Mouse (Mus musculus) CH12.LX (cell line): Measurements from ENCODE around the gene H2-M10.6. TPM values are rescaled to one million over a fixed set of nuclear protein-coding genes. Genes with fewer than 3 reads are reported as not detected.

Source experiments
- DNase-seq: peaks from one replicate; pipeline ENCODE4 v3.0.0-alpha.2; 2013; ENCODE audit errors: extremely low read depth
- H3K27ac ChIP-seq: 2 replicates; pipeline ENCODE4 v1.5.1; 2012; ENCODE audit warnings: low read depth, mild to moderate bottlenecking, control low read depth, moderate library complexity; ENCODE audit not compliant: insufficient read depth
- H3K27me3 ChIP-seq: replicated peaks from 2 replicates; pipeline ENCODE3; 2012; ENCODE audit warnings: inconsistent platforms
- H3K36me3 ChIP-seq, 2 experiments: replicated peaks in 1 of 2; 2 replicates each; pipeline versions ENCODE3 to v1.6.1; 2012; ENCODE audit warnings: inconsistent platforms in 1 of 2, low read length in 1 of 2, mild to moderate bottlenecking in 1 of 2, mixed read lengths in 1 of 2, moderate library complexity in 1 of 2; ENCODE audit not compliant: control insufficient read depth in 1 of 2, insufficient read depth in 1 of 2
- H3K4me1 ChIP-seq, 2 experiments: 2 replicates each; pipeline ENCODE4 v1.6.1; 2012; ENCODE audit warnings: inconsistent platforms in 1 of 2, moderate library complexity in 1 of 2; ENCODE audit not compliant: insufficient read depth in 2 of 2, control insufficient read depth in 1 of 2
- H3K4me2 ChIP-seq: 2 replicates; pipeline ENCODE4 v1.6.1; 2012; ENCODE audit warnings: low read depth, mild to moderate bottlenecking, control low read depth; ENCODE audit not compliant: poor library complexity, insufficient read depth, severe bottlenecking
- H3K4me3 ChIP-seq, 3 experiments: fragments of 150-350 bp in 1 of 3; sonication (generic) in 1 of 3; replicated peaks in 1 of 3; 2 replicates each; pipeline versions ENCODE3 to v1.5.1; 2011 to 2012; ENCODE audit warnings: low read depth in 2 of 3, low read length in 2 of 3, mild to moderate bottlenecking in 2 of 3, moderate library complexity in 2 of 3, control low read depth in 1 of 3, improper control_type of control experiment in 1 of 3, inconsistent platforms in 1 of 3, mixed read lengths in 1 of 3; ENCODE audit not compliant: poor library complexity in 1 of 3
- H3K79me2 ChIP-seq: replicated peaks from 2 replicates; pipeline ENCODE4 v1.6.1; 2012; ENCODE audit warnings: mild to moderate bottlenecking, moderate library complexity; ENCODE audit not compliant: control insufficient read depth, poor library complexity, insufficient read depth, severe bottlenecking; ENCODE audit errors: extremely low read depth
- H3K9ac ChIP-seq: 2 replicates; pipeline ENCODE4 v1.6.1; 2012; ENCODE audit warnings: low read depth, mild to moderate bottlenecking, control low read depth, moderate library complexity; ENCODE audit not compliant: insufficient read depth
- H3K9me3 ChIP-seq: replicated peaks from 2 replicates; pipeline ENCODE3; 2012; ENCODE audit warnings: low read length, inconsistent platforms, mixed read lengths
- E2F4 ChIP-seq: IDR thresholded peaks from 2 replicates; pipeline ENCODE4 v1.6.1; 2011; ENCODE audit warnings: low read depth, low read length, improper control_type of control experiment; ENCODE audit not compliant: insufficient replicate concordance
- KAT2A ChIP-seq: IDR thresholded peaks from 2 replicates; pipeline ENCODE4 v1.6.1; 2012; ENCODE audit warnings: low read length, improper control_type of control experiment, inconsistent platforms; ENCODE audit not compliant: insufficient replicate concordance
- MAFK ChIP-seq: IDR thresholded peaks from 2 replicates; pipeline ENCODE4 v1.6.1; 2011; ENCODE audit warnings: low read length, improper control_type of control experiment; ENCODE audit not compliant: insufficient replicate concordance
- MAZ ChIP-seq: IDR thresholded peaks from 2 replicates; pipeline ENCODE4 v1.6.1; 2012; ENCODE audit warnings: low read depth, mild to moderate bottlenecking, inconsistent platforms, low read length, improper control_type of control experiment, moderate library complexity
- MEF2A ChIP-seq: IDR thresholded peaks from 2 replicates; pipeline ENCODE4 v1.6.1; 2014; ENCODE audit warnings: low read depth, mild to moderate bottlenecking, inconsistent platforms, low read length, improper control_type of control experiment, borderline replicate concordance
- MYC ChIP-seq: IDR thresholded peaks from 2 replicates; pipeline ENCODE4 v1.6.1; 2011; ENCODE audit warnings: low read depth, mild to moderate bottlenecking, improper control_type of control experiment, low read length
- POLR2A ChIP-seq: IDR thresholded peaks from 2 replicates; pipeline ENCODE4 v1.6.1; 2011; ENCODE audit warnings: low read depth, mild to moderate bottlenecking, improper control_type of control experiment, low read length
- RAD21 ChIP-seq: IDR thresholded peaks from 2 replicates; pipeline ENCODE4 v1.6.1; 2011; ENCODE audit warnings: low read depth, mild to moderate bottlenecking, low read length, improper control_type of control experiment, moderate library complexity
- RCOR1 ChIP-seq: conservative IDR thresholded peaks from 2 replicates; pipeline ENCODE4 v1.6.1; 2012; ENCODE audit warnings: low read depth, mild to moderate bottlenecking, inconsistent platforms, low read length, improper control_type of control experiment
- SIN3A ChIP-seq: IDR thresholded peaks from 2 replicates; pipeline ENCODE4 v1.6.1; 2012; ENCODE audit warnings: low read length, improper control_type of control experiment, inconsistent platforms
- SMC3 ChIP-seq: IDR thresholded peaks from 2 replicates; pipeline ENCODE4 v1.6.1; 2011; ENCODE audit warnings: low read depth, low read length, improper control_type of control experiment
- USF2 ChIP-seq: conservative IDR thresholded peaks from 2 replicates; pipeline ENCODE4 v1.6.1; 2011; ENCODE audit warnings: low read depth, low read length, improper control_type of control experiment
- ZKSCAN1 ChIP-seq: IDR thresholded peaks from 2 replicates; pipeline ENCODE4 v1.6.1; 2012; ENCODE audit warnings: low read depth, inconsistent platforms, low read length, improper control_type of control experiment, borderline replicate concordance
- ZMIZ1 ChIP-seq: IDR thresholded peaks from 2 replicates; pipeline ENCODE4 v1.6.1; 2012; ENCODE audit warnings: low read depth, mild to moderate bottlenecking, inconsistent platforms, low read length, improper control_type of control experiment
- dilution Hi-C: fragments of 300-500 bp; cut with MboI; formaldehyde crosslinking; loops from 2 replicates; pipeline ENCODE4 v1.14.3; 2020; ENCODE audit warnings: low sequenced_read_pairs; ENCODE audit not compliant: extremely low pct_unique_long_range_greater_than_20kb, extremely low pct_ligation_motif_present
- in situ Hi-C: fragments of 300-500 bp; cut with MboI; formaldehyde crosslinking; loops from 3 replicates; pipeline ENCODE4 v1.14.3; 2019; ENCODE audit warnings: low sequenced_read_pairs, low pct_ligation_motif_present, low pct_unique_long_range_greater_than_20kb, mixed read lengths
- polyA plus RNA-seq: library from polyadenylated mRNA; unstranded; fragments of >175 nt; gene quantifications from 2 replicates; pipeline ENCODE4 v1.2.1, GENCODE M21; 2012; ENCODE audit warnings: low read depth; ENCODE audit not compliant: insufficient read length
- total RNA-seq, 2 experiments: library from RNA; depleted of rRNA; stranded (reverse); fragments of 300-350 nt in 1 of 2; fragments of >200 nt in 1 of 2; gene quantifications; 2 replicates each; pipeline ENCODE4 v1.2.3; 2012 to 2014

Gene H2-M10.6
- total and polyA plus RNA-seq, 3 experiments = 0.27 TPM; not detected in 2

DNA sequence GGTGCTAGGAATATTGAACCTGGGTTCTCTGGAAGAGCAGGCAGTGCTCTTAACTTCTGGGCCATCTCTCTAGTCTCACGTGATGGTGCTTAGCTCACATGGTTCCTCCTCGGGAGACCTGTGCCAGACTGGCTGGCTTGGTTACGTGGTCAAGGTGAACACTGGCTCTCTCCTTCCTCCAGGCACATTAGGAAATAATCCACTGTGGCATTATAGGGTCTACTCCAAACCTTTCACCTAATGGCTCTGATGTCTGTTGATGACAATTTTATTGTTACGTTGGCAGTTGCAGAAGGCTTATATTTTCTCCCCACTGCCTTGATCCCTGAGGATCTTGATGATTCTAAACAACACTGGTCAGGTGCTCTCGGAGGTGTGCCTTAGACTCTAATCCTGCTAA lies 36.9 kb downstream of the H2-M10.6 start:
- dilution Hi-C loops (no loop called here), in situ Hi-C loops (no loop called here)
- no peak overlapping the region for H3K4me2 ChIP-seq
- no peak for DNase-seq
- TF ChIP-seq SMC3 (no peak), USF2 (no peak), POLR2A (no peak), MEF2A (no peak), RCOR1 (no peak), SIN3A (no peak), MYC (no peak)
- H3K9ac ChIP-seq = no peak overlapping the region
- H3K4me1 ChIP-seq = peaks cover 0 to 27% of the 10 kb centered on the region in 2 experiments; a peak in 2 of 4 replicates
- no peak overlapping the region for H3K27ac ChIP-seq
- H3K4me3 ChIP-seq = no peak overlapping the region
- no peaks in the 10 kb centered on the region for H3K27me3 ChIP-seq
- H3K36me3 ChIP-seq = peaks cover 32 to 80% of the 10 kb centered on the region in 2 experiments
- H3K79me2 ChIP-seq = no peaks in the 10 kb centered on the region; the same call in 1 of the 2 replicates
- H3K9me3 ChIP-seq = no peaks in the 10 kb centered on the region

DNA sequence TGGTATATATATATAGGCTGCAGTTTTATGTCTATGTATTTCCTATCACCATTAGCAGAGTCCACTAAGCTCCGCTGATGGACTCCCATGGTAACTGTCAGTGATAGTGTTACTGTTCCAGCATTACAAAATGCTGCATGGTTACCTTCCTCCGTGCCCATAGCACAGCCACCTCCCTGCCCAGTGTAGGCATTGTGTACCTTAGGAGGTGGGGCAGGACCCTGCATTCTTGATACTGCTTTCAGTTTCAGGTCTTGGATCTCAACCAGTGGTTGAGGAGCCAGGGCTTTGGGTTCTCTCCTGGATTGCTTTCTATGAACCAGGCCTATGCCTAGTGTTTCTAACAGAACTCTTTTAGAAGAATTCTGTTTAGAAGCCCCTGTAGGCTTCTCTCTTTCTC lies 38.0 kb downstream of the H2-M10.6 start:
- no peak overlapping the region for H3K4me3 ChIP-seq
- H3K27ac ChIP-seq = no peak overlapping the region
- DNase-seq = no peak
- TF ChIP-seq KAT2A (no peak), E2F4 (no peak), MAFK (no peak), RAD21 (no peak), SMC3 (no peak), RCOR1 (no peak), MAZ (no peak), ZKSCAN1 (no peak), USF2 (no peak), ZMIZ1 (no peak)
- dilution Hi-C loops (no loop called here), in situ Hi-C loops (no loop called here)
- no peak overlapping the region for H3K9ac ChIP-seq
- H3K9me3 ChIP-seq = no peaks in the 10 kb centered on the region
- H3K4me1 ChIP-seq = peaks cover 0 to 17% of the 10 kb centered on the region in 2 experiments; a peak in 1 of 4 replicates
- H3K27me3 ChIP-seq = no peaks in the 10 kb centered on the region
- peaks cover 38 to 82% of the 10 kb centered on the region in 2 experiments for H3K36me3 ChIP-seq
- no peaks in the 10 kb centered on the region; the same call in 1 of the 2 replicates for H3K79me2 ChIP-seq
- no peak overlapping the region for H3K4me2 ChIP-seq
